Mouse (Mus musculus) gastrocnemius, postnatal 25 days (tissue): ENCODE data around the gene Saa2. TPM values are rescaled to one million over a fixed set of nuclear protein-coding genes. Genes with fewer than 3 reads are reported as not detected.

Experiments used
- DNase-seq: peaks from one replicate; pipeline ENCODE4 v3.0.0; 2022
- total RNA-seq, 2 experiments: library from RNA; stranded (reverse); gene quantifications; 1 replicate in 1 of 2; 2 replicates in 1 of 2; pipeline ENCODE4 v1.2.3; 2021

The Saa2 gene
- total RNA-seq, 2 experiments from 2014 or later: not detected

DNA sequence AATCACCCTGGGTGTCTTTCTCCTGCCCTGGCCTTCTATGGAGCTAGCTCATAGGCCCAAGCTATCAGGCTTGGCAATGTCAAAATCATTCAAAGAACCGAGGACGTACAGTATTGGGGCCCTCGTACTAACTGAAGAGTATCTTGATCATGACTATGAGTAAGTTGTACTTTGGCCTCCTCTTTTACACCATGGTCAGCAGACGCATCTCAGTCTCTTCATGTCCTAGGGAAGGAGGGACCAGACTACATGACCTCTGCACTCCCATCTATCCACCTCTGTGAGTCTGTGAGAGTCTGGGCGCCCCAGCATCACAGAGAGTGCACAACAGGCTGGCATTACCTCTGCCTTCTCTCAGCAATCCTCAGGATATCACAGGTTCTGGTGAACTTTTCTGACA is 11.0 kb downstream of the Saa2 start:
- no peak for DNase-seq

GRCm38 (mm10) chr7:46764672-46765071 is 13.1 kb downstream of the Saa2 start:
- no peak for DNase-seq

DNA sequence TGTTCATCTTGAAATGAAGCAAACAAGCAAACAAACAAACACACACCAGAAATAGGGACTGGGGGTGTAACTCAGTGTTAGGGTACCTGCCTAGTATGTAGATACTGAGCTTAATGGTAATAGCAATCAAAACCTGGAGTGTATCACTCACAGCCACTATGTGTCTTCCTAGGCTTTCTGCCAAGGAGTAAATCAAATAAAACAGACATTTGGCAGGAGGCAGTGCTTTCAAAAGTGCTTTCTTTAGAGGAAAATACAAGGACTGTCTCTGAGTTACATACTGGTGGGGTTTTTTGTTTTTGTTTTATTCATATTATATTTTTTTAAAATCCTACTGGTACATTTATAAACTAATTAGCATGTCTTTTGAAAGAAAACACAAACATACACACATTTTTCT is 15.8 kb downstream of the Saa2 start:
- no peak for DNase-seq

- DNase-seq: no peak
Measured at GRCm38 (mm10) chr7:46768451-46768850, 16.9 kb downstream of the Saa2 start.

DNA sequence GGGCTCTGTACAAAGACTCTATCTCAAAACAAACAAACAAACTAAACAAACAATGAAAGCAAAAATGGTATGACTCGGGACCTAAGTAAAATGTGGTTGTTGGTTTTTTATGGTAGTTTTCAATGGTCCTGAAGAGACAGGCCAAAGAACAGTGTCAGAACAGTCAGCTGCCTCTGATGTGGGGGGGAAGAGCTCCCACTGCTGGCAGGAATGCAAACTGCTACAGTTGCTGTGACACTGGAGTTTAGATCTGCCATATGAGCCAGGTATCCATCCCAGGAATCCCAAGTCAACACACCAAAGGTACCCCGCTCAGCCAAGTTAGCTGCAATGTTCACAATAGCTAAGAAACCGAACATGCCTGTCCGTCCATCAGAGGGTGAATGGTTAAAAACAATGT is 19.1 kb downstream of the Saa2 start:
- no peak for DNase-seq

GRCm38 (mm10) chr7:46789177-46789849 is 37.7 kb downstream of the Saa2 start:
- no peak for DNase-seq

GRCm38 (mm10) chr7:46793871-46794270 is 42.3 kb downstream of the Saa2 start:
- no peak for DNase-seq

GRCm38 (mm10) chr7:46795287-46796205 is 44.0 kb downstream of the Saa2 start, which contains the start of the genes Hps5 and Gtf2h1:
Hps5 (minus strand) TSS chr7:46796064.
Gtf2h1 (plus strand) TSS chr7:46796103.
- DNase-seq: peak; percentile 97

DNA sequence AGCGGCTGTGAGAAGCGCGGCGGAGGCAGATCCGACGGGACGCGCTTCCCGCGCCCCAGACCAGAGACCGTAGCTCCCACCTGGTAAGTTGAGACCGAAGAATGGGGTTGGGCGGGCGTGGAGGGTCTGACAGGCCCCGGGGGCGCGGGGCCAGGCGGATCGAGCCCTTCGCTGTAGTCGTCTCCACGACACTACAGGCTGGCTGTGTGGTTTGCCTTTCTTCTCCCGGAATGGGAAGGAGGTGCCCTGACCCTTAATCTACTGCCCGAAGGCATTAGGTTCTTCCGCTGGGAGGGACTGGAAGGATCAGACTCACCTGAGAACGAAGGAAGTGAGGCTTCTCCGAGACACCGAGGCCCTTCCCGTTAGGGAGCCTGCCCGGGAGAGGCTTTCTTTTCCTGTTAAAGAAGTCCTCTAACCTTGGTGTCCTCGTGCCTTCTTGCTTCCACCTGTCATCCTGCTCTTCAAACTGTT is 44.7 kb downstream of the Saa2 start:
- no peak for DNase-seq

- DNase-seq: no peak
Measured at GRCm38 (mm10) chr7:46796779-46797178, 45.2 kb downstream of the Saa2 start.

Other genes with a start within 250 kb of the Saa2 start
- 1 to 10 TPM; 3.9 to 4.6 TPM for gene Sergef, start 112.0 kb upstream of the Saa2 start, total RNA-seq
- gene Tph1, start 79.3 kb upstream of the Saa2 start, total RNA-seq: 1 to 10 TPM in 1 of 2 experiments, under 1 TPM in 1; 0.88 to 1.0 TPM
- 1 to 10 TPM; 2.7 TPM for gene Saal1, start 41.1 kb upstream of the Saa2 start, total RNA-seq
- gene Saa3, start 36.1 kb upstream of the Saa2 start, total RNA-seq: not detected
- not detected for gene Saa4, start 19.2 kb upstream of the Saa2 start, total RNA-seq
- gene Saa1, start 8.8 kb upstream of the Saa2 start, total RNA-seq: not detected
- gene Hps5, start 44.3 kb downstream of the Saa2 start, total RNA-seq: 10 to 100 TPM in 1 of 2 experiments, 1 to 10 TPM in 1; 9.8 to 10.9 TPM
- 10 to 100 TPM; 13.0 to 15.3 TPM for gene Gtf2h1, start 44.3 kb downstream of the Saa2 start, total RNA-seq
- gene Ldha, start 89.7 kb downstream of the Saa2 start, total RNA-seq: 1,000 to 10,000 TPM; 2,738 to 2,745 TPM
- gene Ldhc, start 109.4 kb downstream of the Saa2 start, total RNA-seq: not detected
- 10 to 100 TPM; 42.0 to 46.9 TPM for gene Tsg101, start 168.2 kb downstream of the Saa2 start, total RNA-seq
- gene Uevld, start 206.7 kb downstream of the Saa2 start, total RNA-seq: 1 to 10 TPM; 7.0 to 8.8 TPM
- not detected for gene Gm9999, start 231.8 kb downstream of the Saa2 start, total RNA-seq